Mouse (Mus musculus) kidney, postnatal 4 days (tissue): ENCODE measurements at regions not wholly inside any gene's neighbourhood (a gene's known extent, or its start where the extent isn't known, plus 50 kb on each side); places are given as distances from the start of the nearest gene placed in this dataset.

Source experiments
- DNase-seq, 2 experiments: peaks; one replicate each; pipeline ENCODE4 v3.0.0; 2021; ENCODE audit warnings: mixed read lengths in 2 of 2

GRCm38 (mm10) chr15:8582676-8583075 is 62.9 kb upstream of the Gm2310 start:
- no peak for DNase-seq

GRCm38 (mm10) chr15:8581146-8581913 is 61.6 kb upstream of the Gm2310 start:
- DNase-seq: no peak

GRCm38 (mm10) chr15:8580077-8580476 is 60.3 kb upstream of the Gm2310 start:
- no peak for DNase-seq

- DNase-seq: peak; percentile 21 to 49
Measured at GRCm38 (mm10) chr15:8577480-8577881, 57.7 kb upstream of the Gm2310 start.

GRCm38 (mm10) chr15:8576975-8577374 is 57.2 kb upstream of the Gm2310 start:
- DNase-seq: no peak

GRCm38 (mm10) chr15:8569617-8570016 is 49.9 kb upstream of the Gm2310 start:
- DNase-seq: no peak
